Mouse (Mus musculus) MEL (cell line): ENCODE results near the gene Gap43. TPM values are rescaled to one million over a fixed set of nuclear protein-coding genes. Genes with fewer than 3 reads are reported as not detected.

Experiments
- DNase-seq: peaks from one replicate; pipeline ENCODE4 v3.0.0; 2011; ENCODE audit warnings: low read depth, low spot score
- H3K27ac ChIP-seq: 2 replicates; pipeline ENCODE4 v1.5.1; 2012; ENCODE audit warnings: low read depth, mild to moderate bottlenecking, control low read depth, low read length, moderate library complexity; ENCODE audit not compliant: control insufficient read depth
- H3K27me3 ChIP-seq, 2 experiments: fragments of 150-350 bp in 1 of 2; sonication (generic) in 1 of 2; 2 replicates each; pipeline ENCODE4 v1.6.1; 2012; ENCODE audit warnings: low read length in 2 of 2, mild to moderate bottlenecking in 2 of 2, improper control_type of control experiment in 1 of 2, moderate library complexity in 1 of 2; ENCODE audit not compliant: insufficient read depth in 2 of 2, control insufficient read depth in 1 of 2
- H3K36me3 ChIP-seq, 2 experiments: 2 replicates each; pipeline ENCODE4 v1.6.1; 2012 to 2014; ENCODE audit warnings: low read length in 2 of 2, improper control_type of control experiment in 1 of 2, inconsistent platforms in 1 of 2, mild to moderate bottlenecking in 1 of 2; ENCODE audit not compliant: insufficient read depth in 2 of 2, control insufficient read depth in 1 of 2
- H3K4me1 ChIP-seq, 2 experiments: fragments of 150-350 bp in 1 of 2; sonication (generic) in 1 of 2; 2 replicates each; pipeline ENCODE4 v1.6.1; 2012; ENCODE audit warnings: low read length in 2 of 2, improper control_type of control experiment in 1 of 2, mild to moderate bottlenecking in 1 of 2; ENCODE audit not compliant: insufficient read depth in 2 of 2, control insufficient read depth in 1 of 2
- H3K4me3 ChIP-seq, 2 experiments: fragments of 150-350 bp in 1 of 2; sonication (generic) in 1 of 2; 2 replicates each; pipeline ENCODE4 v1.5.1; 2012; ENCODE audit warnings: low read depth in 2 of 2, low read length in 2 of 2, mild to moderate bottlenecking in 2 of 2, moderate library complexity in 2 of 2, control low read depth in 1 of 2, improper control_type of control experiment in 1 of 2; ENCODE audit not compliant: control insufficient read depth in 1 of 2, insufficient read depth in 1 of 2
- H3K79me2 ChIP-seq: 2 replicates; pipeline ENCODE4 v1.6.1; 2012; ENCODE audit warnings: mild to moderate bottlenecking, low read length, moderate library complexity; ENCODE audit not compliant: control insufficient read depth, poor library complexity, insufficient read depth
- H3K9ac ChIP-seq: 2 replicates; pipeline ENCODE4 v1.6.1; 2012; ENCODE audit warnings: low read depth, mild to moderate bottlenecking, control low read depth, low read length, moderate library complexity; ENCODE audit not compliant: control insufficient read depth, poor library complexity, severe bottlenecking
- H3K9me3 ChIP-seq: fragments of 150-350 bp; sonication (generic); replicated peaks from 2 replicates; pipeline ENCODE4 v1.6.1; 2012; ENCODE audit warnings: mild to moderate bottlenecking, low read length, improper control_type of control experiment, moderate library complexity; ENCODE audit not compliant: insufficient read depth
- CHD1 ChIP-seq: IDR thresholded peaks from 2 replicates; pipeline ENCODE4 v1.6.1; 2012; ENCODE audit warnings: low read depth, mild to moderate bottlenecking, inconsistent platforms, low read length, improper control_type of control experiment
- ETS1 ChIP-seq: IDR thresholded peaks from 2 replicates; pipeline ENCODE4 v1.6.1; 2012; ENCODE audit warnings: low read depth, mild to moderate bottlenecking, inconsistent platforms, low read length, improper control_type of control experiment, moderate library complexity
- GABPA ChIP-seq: IDR thresholded peaks from 2 replicates; pipeline ENCODE4 v1.6.1; 2012; ENCODE audit warnings: low read depth, mild to moderate bottlenecking, inconsistent platforms, low read length, improper control_type of control experiment, moderate library complexity
- GATA1 ChIP-seq: IDR thresholded peaks from 2 replicates; pipeline ENCODE4 v1.6.1; 2011; ENCODE audit warnings: low read depth, low read length, improper control_type of control experiment
- JUND ChIP-seq: IDR thresholded peaks from 2 replicates; pipeline ENCODE4 v1.6.1; 2011; ENCODE audit warnings: low read depth, mild to moderate bottlenecking, improper control_type of control experiment, low read length
- KAT2A ChIP-seq: conservative IDR thresholded peaks from 2 replicates; pipeline ENCODE4 v1.6.1; 2012; ENCODE audit warnings: low read depth, low read length, improper control_type of control experiment, inconsistent platforms
- MAFK ChIP-seq: IDR thresholded peaks from 2 replicates; pipeline ENCODE4 v1.6.1; 2011; ENCODE audit warnings: low read depth, mild to moderate bottlenecking, low read length, improper control_type of control experiment, borderline replicate concordance
- MAZ ChIP-seq: IDR thresholded peaks from 2 replicates; pipeline ENCODE4 v1.6.1; 2012; ENCODE audit warnings: low read depth, mild to moderate bottlenecking, inconsistent platforms, low read length, improper control_type of control experiment
- MYC ChIP-seq: IDR thresholded peaks from 2 replicates; pipeline ENCODE4 v1.6.1; 2011; ENCODE audit warnings: low read depth, mild to moderate bottlenecking, low read length, improper control_type of control experiment, moderate library complexity
- NELFE ChIP-seq: IDR thresholded peaks from 2 replicates; pipeline ENCODE4 v1.6.1; 2011; ENCODE audit warnings: low read depth, low read length, improper control_type of control experiment
- POLR2A ChIP-seq, 2 experiments: IDR thresholded peaks; 2 replicates each; pipeline ENCODE4 v1.6.1; 2011 to 2012; ENCODE audit warnings: low read length in 2 of 2, mild to moderate bottlenecking in 2 of 2, control low read depth in 1 of 2, improper control_type of control experiment in 1 of 2, low read depth in 1 of 2, moderate library complexity in 1 of 2; ENCODE audit not compliant: control insufficient read depth in 1 of 2, insufficient read depth in 1 of 2, poor library complexity in 1 of 2
- POLR2AphosphoS5 ChIP-seq: IDR thresholded peaks from 2 replicates; pipeline ENCODE4 v1.6.1; 2012; ENCODE audit warnings: low read depth, borderline replicate concordance, mild to moderate bottlenecking, inconsistent platforms, low read length, moderate library complexity, mixed read lengths
- RAD21 ChIP-seq: IDR thresholded peaks from 2 replicates; pipeline ENCODE4 v1.6.1; 2011; ENCODE audit warnings: mild to moderate bottlenecking, low read depth, low read length, improper control_type of control experiment
- RCOR1 ChIP-seq: IDR thresholded peaks from 2 replicates; pipeline ENCODE4 v1.6.1; 2012; ENCODE audit warnings: low read depth, mild to moderate bottlenecking, inconsistent platforms, low read length, improper control_type of control experiment
- SIN3A ChIP-seq: IDR thresholded peaks from 2 replicates; pipeline ENCODE4 v1.6.1; 2012; ENCODE audit warnings: low read length, improper control_type of control experiment, inconsistent platforms
- SMC3 ChIP-seq: IDR thresholded peaks from 2 replicates; pipeline ENCODE4 v1.6.1; 2011; ENCODE audit warnings: low read depth, low read length, improper control_type of control experiment
- TAL1 ChIP-seq: IDR thresholded peaks from 2 replicates; pipeline ENCODE4 v1.6.1; 2012; ENCODE audit warnings: mild to moderate bottlenecking, inconsistent platforms, low read length, moderate library complexity, mixed read lengths
- USF1 ChIP-seq: IDR thresholded peaks from 2 replicates; pipeline ENCODE4 v1.6.1; 2014; ENCODE audit warnings: low read depth, mild to moderate bottlenecking, inconsistent platforms, low read length, improper control_type of control experiment, moderate library complexity
- ZC3H11A ChIP-seq: IDR thresholded peaks from 2 replicates; pipeline ENCODE4 v1.6.1; 2012; ENCODE audit warnings: low read depth, mild to moderate bottlenecking, inconsistent platforms, low read length, improper control_type of control experiment
- polyA plus RNA-seq, 2 experiments: library from polyadenylated mRNA; stranded (reverse) in 1 of 2; unstranded in 1 of 2; fragments of >175 nt in 1 of 2; fragments of >200 nt in 1 of 2; gene quantifications; 2 replicates each; pipeline versions ENCODE4 v1.2.1 to v1.2.4; 2012; ENCODE audit warnings: low replicate concordance in 2 of 2, low read depth in 1 of 2; ENCODE audit not compliant: insufficient read length in 2 of 2, insufficient read depth in 1 of 2, missing spikeins in 1 of 2
- total RNA-seq: library from RNA; depleted of rRNA; stranded (reverse); fragments of 300-350 nt; gene quantifications from 2 replicates; pipeline ENCODE4 v1.2.3, GENCODE M21; 2012

Gap43 gene
- total and polyA plus RNA-seq, 3 experiments: not detected

DNA sequence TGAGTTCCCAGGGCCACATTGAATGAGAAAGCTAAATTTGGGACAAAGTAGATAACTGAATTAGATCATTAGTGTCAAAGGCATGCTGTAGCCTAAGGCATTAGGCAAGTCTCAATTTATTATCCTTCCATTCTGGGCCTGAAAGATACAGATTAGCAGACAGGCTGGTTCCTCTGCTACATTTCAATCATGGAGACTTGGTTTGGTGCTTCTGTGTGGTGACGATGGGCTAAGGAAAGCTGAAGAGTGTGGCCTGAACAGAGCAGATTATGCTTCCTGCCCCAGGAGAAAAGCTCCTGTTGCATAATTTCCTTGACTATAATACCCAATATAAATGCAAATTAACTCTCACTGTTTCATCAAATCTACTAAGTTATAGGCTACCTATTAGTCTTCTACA, 31.7 kb downstream of the Gap43 start:
- Histone ChIP-seq H3K4me1 (no peaks in the 10 kb centered on the region), H3K36me3 (no peaks in the 10 kb centered on the region), H3K4me3 (no peak overlapping the region), H3K9ac (no peak overlapping the region), H3K9me3 (no peaks in the 10 kb centered on the region), H3K27ac (no peak overlapping the region), H3K27me3 (no peaks in the 10 kb centered on the region), H3K79me2 (no peaks in the 10 kb centered on the region)
- no peak for DNase-seq
- TF ChIP-seq GABPA (no peak), ZC3H11A (no peak), GATA1 (no peak), RCOR1 (no peak), SMC3 (no peak), NELFE (no peak), POLR2A (IDR thresholded peaks at IDR 0.05; ENCODE audit: control insufficient read depth in 1 of 2, insufficient read depth in 1 of 2, low read depth in 1 of 2, low read length in 2 of 2, poor library complexity in 1 of 2) (no peak), MAZ (no peak)

DNA sequence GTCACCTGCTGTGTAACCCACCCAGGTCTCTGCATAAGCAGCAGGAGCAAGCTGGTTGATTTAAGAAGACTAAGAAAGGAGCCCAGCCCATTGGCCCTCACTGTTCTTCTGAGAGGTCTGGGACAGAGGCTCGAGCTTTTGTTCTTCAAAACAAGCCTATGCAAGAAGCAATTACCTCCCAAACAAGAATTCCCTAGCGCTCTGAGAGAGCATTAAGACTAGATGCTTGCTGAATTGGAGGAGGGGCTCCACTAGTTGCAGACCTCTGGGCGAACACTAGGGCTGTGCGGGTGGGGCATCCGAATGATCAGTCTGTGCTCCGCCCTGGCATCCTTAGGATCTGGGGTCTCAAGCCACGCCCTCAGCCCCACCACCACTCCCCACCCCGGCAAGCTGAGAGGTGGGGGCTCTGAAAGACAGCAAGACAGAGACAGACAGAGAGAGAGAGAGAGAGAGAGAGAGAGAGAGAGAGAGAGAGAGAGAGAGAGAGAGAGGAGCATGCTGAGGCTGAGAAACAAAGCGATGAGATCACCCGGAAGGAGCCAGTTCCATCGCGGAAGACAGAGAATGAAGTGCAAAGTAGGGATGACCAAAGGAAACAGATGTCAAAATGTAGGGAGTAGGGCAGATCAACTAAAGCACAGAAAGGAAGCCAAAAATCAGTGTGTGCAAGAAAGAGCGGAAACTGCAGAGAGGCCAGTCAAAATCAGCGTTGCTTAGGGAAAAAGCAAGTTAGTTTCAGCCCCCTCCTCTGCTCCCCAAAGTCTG, 34.3 kb downstream of the Gap43 start:
- DNase-seq: no peak
- no peaks in the 10 kb centered on the region for H3K36me3 ChIP-seq
- no peak overlapping the region for H3K4me3 ChIP-seq
- no peaks in the 10 kb centered on the region for H3K79me2 ChIP-seq
- TF ChIP-seq RAD21 (no peak), MYC (no peak), JUND (no peak), POLR2A (IDR thresholded peaks at IDR 0.05; ENCODE audit: control insufficient read depth in 1 of 2, insufficient read depth in 1 of 2, low read depth in 1 of 2, low read length in 2 of 2, poor library complexity in 1 of 2) (no peak), MAFK (no peak), POLR2AphosphoS5 (no peak)
- H3K9me3 ChIP-seq: no peaks in the 10 kb centered on the region
- H3K4me1 ChIP-seq: no peaks in the 10 kb centered on the region
- no peak overlapping the region for H3K9ac ChIP-seq
- H3K27ac ChIP-seq: no peak overlapping the region
- no peaks in the 10 kb centered on the region for H3K27me3 ChIP-seq

DNA sequence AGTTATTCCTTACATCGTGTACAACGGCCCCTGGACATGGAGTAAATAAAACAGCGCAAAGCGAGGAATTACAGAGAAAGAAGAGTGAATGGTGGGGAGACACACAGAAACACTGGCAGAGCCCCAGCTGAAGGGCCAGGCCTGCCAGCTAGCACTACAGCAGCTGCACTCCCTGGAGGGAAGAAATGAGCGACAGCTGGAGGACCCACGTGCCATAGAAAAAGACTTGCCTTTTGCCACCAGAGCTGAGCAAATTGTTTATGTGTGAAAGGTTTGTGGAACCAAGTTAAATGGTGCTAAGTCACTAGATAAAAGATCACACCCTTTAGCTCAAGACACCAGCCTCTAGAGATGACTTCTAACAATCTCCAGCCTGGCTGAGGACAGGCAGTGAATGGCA, 37.0 kb downstream of the Gap43 start:
- DNase-seq: no peak
- H3K27ac ChIP-seq: no peak overlapping the region
- H3K36me3 ChIP-seq: no peaks in the 10 kb centered on the region
- H3K9ac ChIP-seq: no peak overlapping the region
- no peaks in the 10 kb centered on the region for H3K27me3 ChIP-seq
- H3K9me3 ChIP-seq: no peaks in the 10 kb centered on the region
- TF ChIP-seq CHD1: no peak
- no peak for TF ChIP-seq MAFK
- no peak for TF ChIP-seq USF1
- no peak for TF ChIP-seq KAT2A
- no peak for TF ChIP-seq ZC3H11A
- no peak for TF ChIP-seq TAL1
- TF ChIP-seq GABPA: no peak
- TF ChIP-seq SIN3A: no peak
- no peak for TF ChIP-seq ETS1
- H3K4me3 ChIP-seq: no peak overlapping the region
- H3K79me2 ChIP-seq: no peaks in the 10 kb centered on the region
- no peaks in the 10 kb centered on the region for H3K4me1 ChIP-seq
